Mouse (Mus musculus) olfactory bulb, adult 2 months (tissue): Measurements from ENCODE around the gene Olfr811.

Experiments used
- CTCF ChIP-seq: fragments of 200-500 bp; IDR thresholded peaks from 2 replicates; pipeline ENCODE4 v1.5.1; 2012; ENCODE audit warnings: low read depth, mild to moderate bottlenecking, low read length, moderate library complexity; ENCODE audit not compliant: insufficient read depth
- POLR2A ChIP-seq: fragments of 200-500 bp; IDR thresholded peaks from 2 replicates; pipeline ENCODE4 v1.6.1; 2012; ENCODE audit warnings: mild to moderate bottlenecking, low read depth, low read length, moderate library complexity; ENCODE audit not compliant: insufficient read depth

- no peak for TF ChIP-seq CTCF
- no peak for TF ChIP-seq POLR2A
Observed at GRCm38 (mm10) chr10:129794817-129795216, 9.4 kb downstream of the Olfr811 start, which contains the start of gene Olfr810.
